Mouse (Mus musculus) adipocyte (in vitro differentiated cells): Measurements from ENCODE around the gene Rbm45.

Experiments
- DNase-seq: peaks from one replicate; pipeline ENCODE4 v3.0.0-alpha.2; 2016; ENCODE audit warnings: low spot score

The Rbm45 gene

GRCm38 (mm10) chr2:76386531-76386930, 16.7 kb downstream of the Rbm45 start:
- DNase-seq, result no peak

GRCm38 (mm10) chr2:76400178-76400577, 30.4 kb downstream of the Rbm45 start:
- no peak for DNase-seq

DNA sequence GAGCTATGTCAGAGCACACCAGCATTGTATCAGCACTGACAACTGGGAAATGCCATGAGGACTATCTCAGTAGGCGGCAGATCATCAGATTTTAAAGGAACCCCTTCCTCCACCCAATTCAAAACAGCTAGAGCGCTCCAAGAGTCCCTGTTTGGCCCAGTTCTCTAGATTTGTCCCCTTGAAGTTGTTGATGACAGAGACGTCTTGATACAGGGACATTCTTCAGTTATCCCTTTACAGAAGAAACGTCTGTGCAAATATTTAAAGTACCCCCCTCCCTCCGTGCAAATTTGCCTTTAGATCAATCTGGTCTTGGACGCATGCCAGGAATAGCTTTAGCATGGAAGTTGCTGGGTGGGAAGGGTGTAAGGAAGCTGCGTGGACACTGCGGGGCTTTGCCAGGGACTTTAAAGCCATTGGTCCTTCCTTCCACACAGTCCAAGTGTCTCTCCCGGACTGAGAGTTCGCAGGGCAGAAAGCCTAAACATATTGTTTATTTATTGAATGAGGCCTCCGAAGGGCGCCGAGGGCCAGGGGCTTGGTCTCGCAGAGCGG, 35.9 kb downstream of the Rbm45 start:
- DNase-seq, result no peak

- DNase-seq, result no peak
Observed at GRCm38 (mm10) chr2:76406151-76406936, 36.6 kb downstream of the Rbm45 start, which contains the start of gene Osbpl6. Gene Osbpl6 (plus strand): TSS chr2:76406508.

DNA sequence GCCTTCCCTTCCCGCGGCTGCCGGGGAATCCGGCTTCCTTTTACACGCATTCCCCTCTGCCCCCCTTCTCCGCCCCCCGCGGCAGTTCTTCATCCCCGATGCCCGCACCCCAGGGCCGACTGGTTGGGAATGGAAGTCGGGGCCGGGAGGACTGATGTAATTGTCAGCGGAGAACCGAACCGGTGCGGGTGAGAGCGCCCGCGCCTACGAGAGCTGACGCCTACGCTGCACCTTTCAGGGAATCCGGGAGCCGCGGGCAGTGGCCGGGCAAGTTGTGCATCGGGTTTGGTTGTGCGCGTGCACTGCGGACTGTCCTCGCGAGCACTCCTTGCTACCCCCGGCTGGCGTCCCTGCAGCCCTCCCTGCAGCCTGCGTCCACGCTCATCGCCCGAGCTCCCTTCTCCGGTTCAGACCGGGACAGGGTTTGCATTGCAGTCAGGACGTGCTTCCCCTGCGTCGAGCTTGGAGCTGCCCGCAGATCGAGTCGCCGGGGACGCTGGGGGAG, 37.2 kb downstream of the Rbm45 start:
- no peak for DNase-seq

DNA sequence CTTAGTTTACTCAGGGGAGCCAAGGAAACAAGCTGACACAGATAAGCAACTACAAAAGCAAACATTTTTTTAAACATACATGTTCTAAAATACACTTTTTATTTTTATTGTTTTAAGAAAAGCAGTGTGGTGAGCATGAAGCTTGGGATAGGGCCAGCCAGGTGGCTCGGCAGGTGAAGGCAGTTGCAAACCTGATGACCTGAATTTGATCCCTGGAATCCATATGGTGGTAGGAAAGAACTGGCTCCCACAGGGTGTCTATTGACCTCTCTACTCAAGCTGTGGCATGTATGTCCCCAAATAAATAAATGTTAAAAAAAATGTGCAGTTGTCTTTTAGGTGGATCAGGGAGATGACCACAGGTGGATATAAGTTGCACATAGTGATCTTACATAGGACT, 39.7 kb downstream of the Rbm45 start:
- no peak for DNase-seq

- no peak for DNase-seq
Observed at GRCm38 (mm10) chr2:76409986-76410385, 40.2 kb downstream of the Rbm45 start.

DNA sequence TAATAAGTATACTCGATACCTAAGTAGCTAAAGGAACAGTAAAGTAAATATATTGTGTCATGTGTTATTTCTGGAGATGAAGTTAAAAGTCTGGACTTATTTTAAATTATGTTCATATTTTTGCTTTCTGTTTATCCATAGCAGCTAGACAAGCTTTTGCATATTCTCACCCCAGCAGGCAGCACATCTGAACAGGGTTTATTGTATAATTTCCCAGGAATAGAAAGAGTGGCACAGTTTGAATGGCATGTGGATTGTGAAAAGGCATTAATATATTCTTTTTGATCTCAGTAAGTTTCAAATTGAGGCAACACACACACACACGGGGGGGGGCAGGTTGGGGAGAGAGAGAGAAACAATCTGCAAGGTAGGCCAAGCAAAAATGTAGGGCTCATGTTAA, 43.1 kb downstream of the Rbm45 start:
- DNase-seq, result no peak

DNA sequence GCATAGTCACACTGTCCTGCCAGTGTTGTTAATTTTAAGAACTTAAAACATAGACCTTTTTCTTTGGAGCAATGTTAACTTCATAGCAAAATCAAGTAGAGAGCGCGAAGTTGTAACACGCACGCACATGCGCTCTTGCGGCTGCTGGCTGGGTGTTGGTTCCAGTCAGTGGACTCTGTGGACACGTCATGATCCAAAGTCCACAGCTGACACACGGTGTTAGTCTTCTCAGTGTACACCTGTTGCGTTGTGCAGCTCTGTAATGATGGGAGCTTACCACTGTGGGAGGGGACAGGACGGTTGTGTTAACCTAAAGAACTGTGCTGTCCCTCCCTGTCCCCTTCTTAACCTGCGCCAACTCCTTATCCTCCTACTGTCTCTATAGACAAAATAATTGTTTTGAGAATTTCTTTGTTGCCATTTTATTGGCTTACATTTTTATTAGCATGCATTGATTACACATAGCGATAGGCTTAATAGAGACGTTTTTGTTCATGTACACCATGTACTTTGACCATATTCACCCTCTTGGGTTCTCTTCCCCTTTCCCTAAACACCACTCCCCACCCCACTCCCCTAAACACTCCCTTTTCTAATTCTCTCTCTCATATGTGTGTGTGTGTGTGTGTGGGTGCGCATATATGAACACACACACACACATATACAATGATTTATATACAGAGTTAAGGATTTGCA, 47.8 kb downstream of the Rbm45 start:
- no peak for DNase-seq

GRCm38 (mm10) chr2:76418142-76418518, 48.3 kb downstream of the Rbm45 start:
- no peak for DNase-seq

DNA sequence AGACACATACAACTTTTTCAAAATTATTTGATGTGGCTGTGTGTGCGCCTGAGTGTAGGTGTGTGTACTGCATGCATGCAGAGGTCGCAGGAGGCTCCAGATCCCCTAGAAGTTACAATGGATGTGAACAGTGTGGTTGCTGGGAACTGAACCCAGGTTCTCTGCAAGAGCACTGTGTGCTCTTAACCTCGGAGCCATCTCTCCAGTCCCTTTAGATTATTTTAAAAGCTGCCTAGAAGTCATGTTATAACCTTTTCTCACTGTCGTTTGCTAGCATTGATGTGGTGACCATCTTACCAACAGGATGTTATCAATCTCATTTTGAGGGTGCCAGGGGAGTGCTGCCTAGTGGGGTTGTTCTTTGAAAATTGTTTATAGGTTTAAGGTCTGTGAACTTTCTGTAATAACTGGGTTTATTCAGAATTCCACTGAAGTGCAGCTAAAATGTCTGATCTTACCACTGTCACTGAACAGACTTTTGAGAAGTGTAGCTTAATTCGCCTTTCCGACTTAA, 51.7 kb downstream of the Rbm45 start:
- DNase-seq, result no peak

- no peak for DNase-seq
Observed at GRCm38 (mm10) chr2:76426816-76427215, 57.0 kb downstream of the Rbm45 start.

DNA sequence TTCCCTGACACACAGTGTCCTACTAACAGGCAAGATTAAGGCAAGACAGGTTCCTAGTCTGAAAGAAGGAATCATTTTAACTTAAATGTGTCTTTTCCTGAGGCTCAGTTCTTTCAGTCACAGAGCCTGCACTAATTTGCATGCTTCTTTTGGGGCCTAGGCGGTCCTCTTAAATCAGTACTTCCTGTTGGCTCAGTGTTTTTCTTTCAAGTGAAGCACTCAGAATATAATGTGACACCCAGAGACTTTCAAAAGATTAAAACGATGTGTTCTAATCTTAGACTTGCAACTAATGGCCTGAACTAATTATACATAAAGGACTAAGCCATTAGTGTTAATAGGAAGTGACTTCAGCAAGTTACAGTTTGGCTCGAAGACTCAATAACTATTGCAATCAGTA, 59.5 kb downstream of the Rbm45 start:
- DNase-seq, result no peak

DNA sequence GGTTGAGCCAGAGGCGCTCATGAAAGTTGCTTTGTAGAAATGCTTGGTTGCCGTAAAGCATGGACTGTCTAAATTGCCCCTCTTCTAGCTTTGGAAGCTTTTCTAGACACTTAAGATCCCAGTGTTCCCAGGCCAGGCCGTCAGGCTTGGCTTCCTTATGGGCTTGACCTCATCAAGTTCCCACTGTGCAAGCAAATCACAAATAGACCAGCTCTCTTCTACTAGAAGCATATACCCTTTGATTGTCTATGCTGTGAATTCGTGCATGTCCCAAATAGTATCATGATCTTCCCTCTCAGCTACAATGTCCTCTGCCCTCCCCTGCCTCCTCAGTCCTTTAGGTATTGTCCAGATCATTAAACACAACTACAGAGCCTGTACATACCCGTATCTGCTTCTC, 60.1 kb downstream of the Rbm45 start:
- no peak for DNase-seq

DNA sequence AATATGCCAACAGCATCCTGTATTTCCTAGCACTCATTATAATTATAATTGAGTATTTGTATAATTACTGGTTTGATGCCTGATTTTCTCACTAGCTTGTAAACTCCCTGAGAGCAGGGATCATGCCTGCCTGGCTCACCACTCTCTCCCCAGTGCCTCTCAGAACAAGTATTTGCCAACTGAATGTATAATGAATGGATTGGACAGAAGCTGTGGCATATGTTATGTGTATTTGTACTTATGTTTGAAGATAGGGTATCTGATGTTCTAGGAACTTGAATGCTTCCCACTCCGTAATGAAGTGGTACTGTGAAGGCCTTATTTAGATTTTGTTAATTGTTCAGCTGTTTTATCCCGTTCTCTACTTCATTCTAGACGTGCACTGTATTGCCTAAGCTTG, 60.8 kb downstream of the Rbm45 start:
- DNase-seq, result no peak
